Mouse (Mus musculus) midbrain, embryonic 14.5 days (tissue): ENCODE measurements around the gene Dgat2. TPM values are rescaled to one million over a fixed set of nuclear protein-coding genes. Genes with fewer than 3 reads are reported as not detected.

Experiments used
- ATAC-seq: fragments of 200-750 bp; cut with Nextera tagmentation; 2 replicates; pipeline ENCODE4 v1.8.0; 2017; ENCODE audit warnings: moderate number of reproducible peaks, moderate library complexity; ENCODE audit not compliant: low FRiP score, low TSS enrichment
- DNase-seq: peaks from one replicate; pipeline ENCODE4 v3.0.0-alpha.2; 2015
- H3K27ac ChIP-seq: fragments of 300-500 bp; sonication (generic); replicated peaks from 2 replicates; pipeline ENCODE4 v1.5.1; 2014; ENCODE audit warnings: mild to moderate bottlenecking, low read depth, low read length, moderate library complexity
- H3K27me3 ChIP-seq: fragments of 300-500 bp; sonication (generic); 2 replicates; pipeline ENCODE4 v1.6.1; 2014; ENCODE audit warnings: low read length, control low read depth, mixed read lengths; ENCODE audit not compliant: control insufficient read depth, insufficient read depth
- H3K36me3 ChIP-seq: fragments of 300-500 bp; sonication (generic); 2 replicates; pipeline ENCODE4 v1.6.1; 2014; ENCODE audit warnings: low read length, control low read depth; ENCODE audit not compliant: control insufficient read depth, insufficient read depth
- H3K4me1 ChIP-seq: fragments of 300-500 bp; sonication (generic); 2 replicates; pipeline ENCODE4 v1.6.1; 2014; ENCODE audit warnings: mild to moderate bottlenecking, antibody characterized with exemption, low read length, control low read depth; ENCODE audit not compliant: control insufficient read depth, insufficient read depth
- H3K4me2 ChIP-seq: fragments of 300-500 bp; sonication (generic); 2 replicates; pipeline ENCODE4 v1.6.1; 2014; ENCODE audit warnings: mild to moderate bottlenecking, low read length, moderate library complexity
- H3K4me3 ChIP-seq: fragments of 300-500 bp; sonication (generic); replicated peaks from 2 replicates; pipeline ENCODE4 v1.5.1; 2014; ENCODE audit warnings: low read depth, low read length
- H3K9ac ChIP-seq: fragments of 300-500 bp; sonication (generic); replicated peaks from 2 replicates; pipeline ENCODE4 v1.6.1; 2014; ENCODE audit warnings: mild to moderate bottlenecking, low read length, moderate library complexity
- H3K9me3 ChIP-seq: fragments of 300-500 bp; sonication (generic); 2 replicates; pipeline ENCODE4 v1.6.1; 2016; ENCODE audit warnings: low read length, control low read depth, mixed read lengths; ENCODE audit not compliant: control insufficient read depth
- WGBS: fragments of 180-500 bp; shearing (Covaris S2); extraction: QIAGEN DNeasy Blood & Tissue Kit; methylation state at CpG from one replicate; pipeline ENCODE4 v1.1.7; 2014; 5-methylcytosine and 5-hydroxymethylcytosine counted together
- polyA plus RNA-seq: library from polyadenylated mRNA; unstranded; fragments of >200 nt; fragmentation: Nextera tagmentation; extraction: Ambion mirVana; gene quantifications from 2 replicates; pipeline ENCODE4 v1.2.1, GENCODE M21; 2014

The Dgat2 gene
- polyA plus RNA-seq, 1 experiment from 2014 or later = 15.1 TPM

DNA sequence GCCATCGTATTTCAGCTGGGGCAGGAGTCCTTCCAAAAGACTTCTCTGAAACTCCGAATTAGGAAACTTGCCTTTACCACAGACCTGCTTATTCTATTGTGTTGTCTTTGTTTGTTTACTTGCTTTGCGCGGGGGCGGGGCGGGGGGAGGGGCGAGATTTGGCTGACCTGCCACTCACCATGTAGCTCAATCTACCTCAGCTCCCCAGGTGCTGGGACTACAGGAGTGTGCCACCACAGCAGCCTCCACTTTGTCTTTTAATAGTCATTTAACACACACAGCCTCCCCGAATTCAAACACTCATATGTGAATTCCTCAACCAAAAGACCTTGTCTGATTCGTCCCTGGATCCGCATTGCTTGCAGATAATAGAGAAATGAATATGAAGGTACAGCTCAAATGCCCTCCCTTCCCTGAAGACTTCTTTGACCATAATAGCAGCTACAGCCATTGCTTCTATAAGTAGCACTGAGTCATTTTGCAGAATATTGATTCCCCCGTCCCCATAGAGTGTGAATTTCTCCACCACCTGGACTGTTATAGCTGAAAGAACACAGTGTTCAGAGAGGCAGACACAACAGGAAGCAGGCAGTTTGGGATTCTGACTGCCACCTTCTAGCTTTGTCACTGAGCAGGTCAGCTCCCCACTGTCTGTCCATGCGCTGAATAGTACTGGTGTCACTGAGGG, 40.5 kb downstream of the Dgat2 start:
- Histone ChIP-seq H3K4me1 (peaks cover 17% of the 10 kb centered on the region), H3K4me2 (peak overlapping the region; percentile 76), H3K9ac (peak overlapping the region; percentile 45; the same call in 1 of the 2 replicates), H3K36me3 (no peaks in the 10 kb centered on the region), H3K27me3 (no peaks in the 10 kb centered on the region), H3K4me3 (peak overlapping the region; percentile 96), H3K9me3 (no peaks in the 10 kb centered on the region), H3K27ac (peak overlapping the region; percentile 63)
- 31% methylated on average over 12 of the region's 12 CpGs for WGBS
- ATAC-seq (no peak), DNase-seq (peak; percentile 21)

DNA sequence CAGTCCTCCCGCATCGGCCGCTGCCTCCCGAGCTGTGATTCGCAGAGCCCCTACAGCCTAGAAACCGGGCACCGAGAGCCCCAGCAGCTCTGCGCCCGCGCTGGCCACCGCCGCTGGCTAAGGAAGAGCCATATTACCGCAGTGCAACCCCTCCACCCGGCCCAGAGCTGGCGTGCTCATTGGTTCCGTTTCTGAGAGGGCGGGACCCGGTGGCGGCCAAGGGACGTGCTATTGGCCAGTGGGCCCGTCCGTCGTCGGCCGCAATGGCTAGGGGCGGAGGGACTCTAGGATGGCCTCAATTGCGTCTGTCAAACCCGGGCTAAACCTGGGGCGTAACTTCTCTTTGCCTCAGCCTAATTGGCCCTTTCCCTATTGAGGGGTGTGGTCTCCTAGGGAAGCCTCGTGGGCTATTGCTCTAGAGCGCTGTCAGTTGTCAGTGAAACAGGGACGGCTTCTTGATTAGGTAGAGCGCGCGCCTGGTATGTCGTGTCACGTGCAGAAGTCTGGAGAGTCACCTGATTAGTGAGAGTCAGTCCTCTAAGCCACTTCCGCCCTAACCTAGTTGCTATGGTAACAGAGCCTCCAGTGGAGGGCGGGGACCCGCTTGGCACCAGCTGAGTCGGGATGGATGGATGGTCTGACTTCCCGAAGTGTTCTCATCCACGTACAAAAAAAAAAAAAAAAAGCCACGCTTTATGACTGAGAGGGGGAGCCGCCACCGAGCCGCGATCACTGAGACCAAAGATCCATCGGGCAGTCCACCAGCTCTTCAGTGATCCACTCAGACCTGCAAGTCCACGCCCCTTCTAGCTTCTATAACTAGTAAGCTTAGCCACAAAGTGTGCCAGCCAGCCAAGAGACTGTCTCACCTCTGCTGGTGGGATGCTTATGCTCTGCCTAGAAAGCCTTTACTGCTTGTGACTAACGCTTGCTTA, 41.3 kb downstream of the Dgat2 start, which contains the start of gene Uvrag:
TSS of gene Uvrag (minus strand) at position 158 of the 935 bp plus-strand sequence.
- ATAC-seq = peak; percentile 98
- under 1% methylated on average over 51 of the region's 51 CpGs for WGBS

DNA sequence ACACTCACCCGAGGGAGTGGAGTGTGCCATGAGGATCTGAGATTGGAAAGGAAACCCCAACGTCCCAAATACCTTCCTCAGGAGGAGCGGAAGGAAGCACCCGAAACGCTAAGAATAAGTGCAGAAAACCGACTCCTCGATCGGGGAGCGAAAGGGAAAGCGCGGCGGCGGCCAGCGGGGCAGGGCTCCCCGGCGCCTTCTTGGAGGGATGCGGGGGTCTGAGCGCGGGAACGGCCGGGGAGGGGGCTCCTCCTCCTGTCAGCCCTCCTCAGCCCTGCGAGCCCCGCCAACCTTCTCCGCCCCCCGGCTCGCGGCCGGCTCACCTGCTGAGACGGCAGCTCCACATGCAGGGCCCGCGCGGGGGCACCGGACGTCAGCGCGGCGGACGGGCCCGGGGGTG, 42.0 kb downstream of the Dgat2 start:
- under 1% methylated on average over 34 of the region's 39 CpGs for WGBS
- peak; percentile 13 for ATAC-seq

More for the DNA sequence above, 41.3 kb downstream of the Dgat2 start, which contains the start of gene Uvrag:
- DNase-seq = peak; percentile 99
- Histone ChIP-seq H3K27me3 (no peaks in the 10 kb centered on the region), H3K4me3 (peak within 1 kb of the TSS; percentile 96), H3K9ac (peak within 1 kb of the TSS; percentile 83), H3K4me1 (peaks cover 17% of the 10 kb centered on the region), H3K9me3 (no peaks in the 10 kb centered on the region), H3K4me2 (peak within 1 kb of the TSS; percentile 76), H3K36me3 (no peaks in the 10 kb centered on the region), H3K27ac (peak within 1 kb of the TSS; percentile 92)

DNA sequence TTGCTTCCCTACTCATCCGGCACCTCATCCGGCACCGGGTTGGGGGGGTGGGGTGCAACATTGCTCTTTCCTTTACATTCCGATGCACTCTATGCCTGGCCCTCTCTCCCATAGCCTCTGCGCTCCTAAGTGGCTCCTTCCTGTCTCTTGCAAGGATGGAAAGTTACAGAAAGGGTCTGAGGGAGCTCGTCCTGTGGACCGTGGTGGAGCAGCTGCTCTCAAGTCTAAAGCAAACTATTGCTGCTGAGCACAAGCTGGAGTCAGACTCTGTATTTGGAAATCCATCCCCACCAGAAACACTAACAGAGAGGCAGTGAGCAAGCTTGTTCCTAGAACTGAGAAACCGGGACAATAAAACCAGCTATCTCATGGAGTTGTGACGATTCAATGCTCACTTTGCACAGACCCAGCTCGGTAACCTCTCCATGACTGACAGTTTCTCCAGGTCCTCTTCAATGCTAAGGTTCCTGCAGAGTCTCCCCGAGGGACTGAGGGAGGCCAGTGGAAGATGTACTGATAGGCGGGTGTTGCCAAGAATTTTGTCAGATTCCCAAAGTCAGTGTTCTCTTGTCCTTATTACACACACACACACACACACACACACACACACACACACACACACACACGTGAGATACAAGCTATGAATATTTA, 42.6 kb downstream of the Dgat2 start:
- H3K4me3 ChIP-seq = peak overlapping the region; percentile 96
- peak overlapping the region; percentile 76 for H3K4me2 ChIP-seq
- H3K27me3 ChIP-seq = no peaks in the 10 kb centered on the region
- ATAC-seq = no peak
- H3K27ac ChIP-seq = peak overlapping the region; percentile 92
- no peaks in the 10 kb centered on the region for H3K36me3 ChIP-seq
- no peaks in the 10 kb centered on the region for H3K9me3 ChIP-seq
- peak; percentile 34 for DNase-seq
- peak overlapping the region; percentile 83 for H3K9ac ChIP-seq
- 1% methylated on average over 13 of the region's 13 CpGs for WGBS
- peaks cover 17% of the 10 kb centered on the region for H3K4me1 ChIP-seq

More for the DNA sequence above, 42.0 kb downstream of the Dgat2 start:
- H3K4me3 ChIP-seq = peak overlapping the region; percentile 96
- no peaks in the 10 kb centered on the region for H3K36me3 ChIP-seq
- H3K9ac ChIP-seq = peak overlapping the region; percentile 83
- H3K27me3 ChIP-seq = no peaks in the 10 kb centered on the region
- H3K4me2 ChIP-seq = peak overlapping the region; percentile 76
- DNase-seq = no peak
- peak overlapping the region; percentile 92 for H3K27ac ChIP-seq
- peaks cover 17% of the 10 kb centered on the region for H3K4me1 ChIP-seq
- no peaks in the 10 kb centered on the region for H3K9me3 ChIP-seq

DNA sequence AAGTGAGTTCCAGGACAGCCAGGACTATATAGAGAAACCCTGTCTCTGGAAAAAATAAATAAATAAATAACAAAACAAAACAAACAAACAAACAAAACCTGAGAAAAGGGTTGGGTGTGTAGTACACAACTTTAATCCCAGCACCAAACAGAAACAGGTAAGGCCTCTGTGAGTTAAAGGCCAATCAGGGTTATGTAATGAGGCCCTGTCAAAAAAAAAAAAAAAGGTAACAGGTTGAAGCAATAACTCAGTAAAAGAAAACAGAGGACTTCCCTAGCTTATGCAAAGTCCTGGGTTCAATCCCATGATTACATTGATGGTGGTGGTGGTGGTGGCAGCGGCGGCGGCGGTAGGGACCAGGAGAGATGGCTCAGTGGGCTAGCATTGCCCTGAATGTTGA, 45.0 kb downstream of the Dgat2 start:
- H3K27ac ChIP-seq = no peak overlapping the region
- WGBS = 95% methylated on average over 4 of the region's 4 CpGs
- no peaks in the 10 kb centered on the region for H3K9me3 ChIP-seq
- no peaks in the 10 kb centered on the region for H3K27me3 ChIP-seq
- H3K4me3 ChIP-seq = no peak overlapping the region
- ATAC-seq (no peak), DNase-seq (no peak)
- no peaks in the 10 kb centered on the region for H3K36me3 ChIP-seq
- peaks cover 17% of the 10 kb centered on the region for H3K4me1 ChIP-seq
- H3K4me2 ChIP-seq = no peak overlapping the region
- no peak overlapping the region for H3K9ac ChIP-seq

DNA sequence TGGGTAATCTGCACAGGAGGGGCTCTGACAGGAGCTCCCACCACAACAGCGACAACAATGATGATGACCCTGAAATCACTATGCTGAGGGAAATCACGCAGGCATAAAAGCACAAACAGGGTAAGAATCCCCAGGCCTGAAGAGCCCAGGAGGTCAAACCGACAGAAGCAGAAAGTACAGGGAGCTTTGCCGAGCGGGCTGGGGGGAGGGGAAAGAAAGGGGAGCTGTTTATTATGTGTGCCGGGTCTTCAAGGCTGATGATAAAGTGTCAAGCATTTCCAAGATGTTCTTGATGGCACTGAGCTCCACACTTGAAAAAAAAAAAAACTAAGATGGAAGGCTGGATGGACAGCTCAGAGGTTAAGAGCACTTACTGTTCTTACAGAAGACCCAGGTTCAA, 45.7 kb downstream of the Dgat2 start:
- Histone ChIP-seq H3K4me1 (peaks cover 14% of the 10 kb centered on the region), H3K9me3 (no peaks in the 10 kb centered on the region), H3K27ac (no peak overlapping the region), H3K4me2 (no peak overlapping the region), H3K27me3 (no peaks in the 10 kb centered on the region), H3K36me3 (no peaks in the 10 kb centered on the region), H3K9ac (no peak overlapping the region), H3K4me3 (no peak overlapping the region)
- DNase-seq (no peak), ATAC-seq (no peak)
- 52% methylated on average over 6 of the region's 6 CpGs for WGBS

DNA sequence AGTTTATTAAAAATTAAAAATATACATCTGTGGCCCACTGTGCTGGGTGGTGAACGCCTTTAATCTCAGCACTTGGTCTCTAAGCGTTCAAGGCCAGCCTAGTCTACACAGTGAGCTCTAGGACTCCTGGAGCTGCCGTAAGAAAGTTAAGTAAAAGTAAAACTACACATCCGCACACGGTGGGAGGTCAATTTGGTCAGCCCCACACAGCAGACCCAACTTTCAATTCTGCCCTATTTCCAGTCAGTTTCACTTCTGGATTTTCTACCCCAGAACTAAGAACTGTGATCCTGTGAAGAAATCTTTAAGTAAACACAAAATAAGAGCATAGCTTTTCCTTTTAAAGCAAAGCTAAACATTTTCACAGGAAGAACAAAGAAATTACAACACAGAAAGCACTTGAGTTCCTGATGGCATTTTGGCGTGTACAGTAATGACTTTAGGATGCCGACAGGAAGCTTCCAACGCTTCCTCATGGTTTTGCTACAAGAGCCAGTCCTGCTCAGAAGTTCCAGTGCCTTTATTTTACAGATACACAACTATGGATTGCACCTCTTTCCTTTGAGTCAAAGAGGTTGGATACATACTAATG, 48.6 kb downstream of the Dgat2 start:
- Histone ChIP-seq H3K4me3 (no peak overlapping the region), H3K27me3 (no peaks in the 10 kb centered on the region), H3K9ac (no peak overlapping the region), H3K27ac (no peak overlapping the region), H3K4me1 (no peaks in the 10 kb centered on the region), H3K36me3 (no peaks in the 10 kb centered on the region), H3K9me3 (no peaks in the 10 kb centered on the region), H3K4me2 (no peak overlapping the region)
- ATAC-seq = no peak
- WGBS = 90% methylated on average over 8 of the region's 8 CpGs
- DNase-seq = no peak

DNA sequence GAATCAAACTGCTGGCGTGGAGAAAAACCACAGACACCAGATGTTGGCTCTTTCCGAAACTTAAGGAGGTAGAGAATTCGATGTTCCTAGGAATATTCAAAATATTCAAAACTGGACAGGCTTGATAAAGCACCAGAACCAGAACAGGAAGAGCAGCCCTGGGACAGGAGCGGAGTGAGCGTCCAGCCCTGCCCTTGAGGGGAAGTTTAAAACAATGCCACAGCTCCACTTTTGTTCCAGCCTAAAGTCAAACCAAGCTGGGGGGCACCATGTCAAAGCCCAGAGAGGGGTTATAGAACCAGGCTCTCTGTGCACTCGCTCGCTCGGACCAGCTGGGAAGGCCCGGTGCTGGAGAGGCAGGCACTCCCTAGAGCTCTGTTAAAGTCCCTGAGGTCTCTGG, 49.9 kb downstream of the Dgat2 start:
- Histone ChIP-seq H3K27ac (no peak overlapping the region), H3K27me3 (no peaks in the 10 kb centered on the region), H3K36me3 (no peaks in the 10 kb centered on the region), H3K9ac (no peak overlapping the region), H3K4me3 (no peak overlapping the region), H3K9me3 (no peaks in the 10 kb centered on the region), H3K4me1 (0 out of 2 replicates have a peak, but pooled peaks cover under 1% of the 10 kb centered on the region), H3K4me2 (no peak overlapping the region)
- no peak for DNase-seq
- ATAC-seq = no peak
- WGBS = 93% methylated on average over 9 of the region's 9 CpGs
